Mouse (Mus musculus) midbrain, embryonic 12.5 days (tissue): ENCODE measurements at regions not wholly inside any gene's neighbourhood (a gene's known extent, or its start where the extent isn't known, plus 50 kb on each side); places are given as distances from the start of the nearest gene placed in this dataset.
A peak's percentile ranks its signal among the peaks of the same experiment; 100 is the strongest.

Experiments used
- ATAC-seq: fragments of 200-750 bp; cut with Nextera tagmentation; 2 replicates; pipeline ENCODE4 v1.8.0; 2017; ENCODE audit warnings: low read depth, moderate TSS enrichment, moderate library complexity; ENCODE audit not compliant: low FRiP score
- H3K27ac ChIP-seq: fragments of 300-500 bp; sonication (generic); replicated peaks from 2 replicates; pipeline ENCODE4 v1.5.1; 2016; ENCODE audit warnings: mild to moderate bottlenecking
- H3K27me3 ChIP-seq: fragments of 300-500 bp; sonication (generic); 2 replicates; pipeline ENCODE4 v1.6.1; 2016; ENCODE audit warnings: mild to moderate bottlenecking
- H3K36me3 ChIP-seq: fragments of 300-500 bp; sonication (generic); 2 replicates; pipeline ENCODE4 v1.6.1; 2016
- H3K4me1 ChIP-seq: fragments of 300-500 bp; sonication (generic); 2 replicates; pipeline ENCODE4 v1.6.1; 2016
- H3K4me2 ChIP-seq: fragments of 300-500 bp; sonication (generic); replicated peaks from 2 replicates; pipeline ENCODE4 v1.6.1; 2016; ENCODE audit warnings: mild to moderate bottlenecking, moderate library complexity
- H3K4me3 ChIP-seq: fragments of 300-500 bp; sonication (generic); 2 replicates; pipeline ENCODE4 v1.5.1; 2016; ENCODE audit warnings: mild to moderate bottlenecking
- H3K9ac ChIP-seq: fragments of 300-500 bp; sonication (generic); replicated peaks from 2 replicates; pipeline ENCODE4 v1.6.1; 2016; ENCODE audit warnings: mild to moderate bottlenecking, moderate library complexity
- H3K9me3 ChIP-seq: fragments of 300-500 bp; sonication (generic); 2 replicates; pipeline ENCODE4 v1.6.1; 2016; ENCODE audit warnings: mild to moderate bottlenecking
- WGBS: fragments of 180-500 bp; shearing (Covaris S2); methylation state at CpG from one replicate; pipeline ENCODE4 v1.1.7; 2016; 5-methylcytosine and 5-hydroxymethylcytosine counted together

DNA sequence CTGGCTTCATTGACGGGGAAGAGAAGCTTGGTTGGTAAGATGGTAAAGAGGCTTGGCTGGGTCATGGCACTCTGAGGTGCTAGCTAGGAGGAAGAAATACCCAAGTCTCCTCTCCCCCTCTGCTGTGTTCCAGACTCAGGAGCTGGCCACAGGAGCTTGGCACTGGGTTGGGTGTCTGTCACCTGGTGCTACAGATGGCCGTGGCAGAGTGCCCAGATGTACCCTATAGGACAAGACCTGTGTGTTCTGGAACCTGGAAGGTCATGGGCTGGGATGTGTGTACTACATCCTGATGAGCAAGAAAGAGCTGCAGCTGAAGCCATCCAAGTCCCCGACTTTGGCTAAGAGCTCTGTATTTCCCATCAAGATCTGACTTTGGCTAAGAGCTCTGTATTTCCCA lies 72.4 kb downstream of the Nupl2 start:
- no peak overlapping the region for H3K4me2 ChIP-seq
- H3K4me1 ChIP-seq, result no peaks in the 10 kb centered on the region
- H3K27me3 ChIP-seq, result 0 out of 2 replicates have a peak, but pooled peaks cover 4% of the 10 kb centered on the region
- H3K36me3 ChIP-seq, result no peaks in the 10 kb centered on the region
- H3K4me3 ChIP-seq, result no peak overlapping the region
- no peak overlapping the region for H3K9ac ChIP-seq
- no peak for ATAC-seq
- no peaks in the 10 kb centered on the region for H3K9me3 ChIP-seq
- 94% methylated on average over 3 of the region's 3 CpGs for WGBS
- no peak overlapping the region for H3K27ac ChIP-seq

GRCm38 (mm10) chr5:24239006-24239405 lies 74.2 kb downstream of the Nupl2 start:
- 71% methylated on average over 2 of the region's 2 CpGs for WGBS

GRCm38 (mm10) chr5:24244211-24244610 lies 79.4 kb downstream of the Nupl2 start:
- Histone ChIP-seq H3K4me2 (no peak overlapping the region), H3K27ac (no peak overlapping the region), H3K27me3 (no peaks in the 10 kb centered on the region), H3K4me1 (no peaks in the 10 kb centered on the region), H3K4me3 (no peak overlapping the region), H3K9ac (no peak overlapping the region), H3K36me3 (no peaks in the 10 kb centered on the region), H3K9me3 (no peaks in the 10 kb centered on the region)
- 90% methylated on average over 6 of the region's 6 CpGs for WGBS
- ATAC-seq, result no peak

More at GRCm38 (mm10) chr5:24239006-24239405, 74.2 kb downstream of the Nupl2 start:
- H3K4me1 ChIP-seq, result no peaks in the 10 kb centered on the region
- H3K36me3 ChIP-seq, result no peaks in the 10 kb centered on the region
- no peak overlapping the region for H3K4me3 ChIP-seq
- H3K9ac ChIP-seq, result no peak overlapping the region
- no peak overlapping the region for H3K4me2 ChIP-seq
- H3K9me3 ChIP-seq, result no peaks in the 10 kb centered on the region
- H3K27ac ChIP-seq, result no peak overlapping the region
- H3K27me3 ChIP-seq, result 0 out of 2 replicates have a peak, but pooled peaks cover 4% of the 10 kb centered on the region
- no peak for ATAC-seq

DNA sequence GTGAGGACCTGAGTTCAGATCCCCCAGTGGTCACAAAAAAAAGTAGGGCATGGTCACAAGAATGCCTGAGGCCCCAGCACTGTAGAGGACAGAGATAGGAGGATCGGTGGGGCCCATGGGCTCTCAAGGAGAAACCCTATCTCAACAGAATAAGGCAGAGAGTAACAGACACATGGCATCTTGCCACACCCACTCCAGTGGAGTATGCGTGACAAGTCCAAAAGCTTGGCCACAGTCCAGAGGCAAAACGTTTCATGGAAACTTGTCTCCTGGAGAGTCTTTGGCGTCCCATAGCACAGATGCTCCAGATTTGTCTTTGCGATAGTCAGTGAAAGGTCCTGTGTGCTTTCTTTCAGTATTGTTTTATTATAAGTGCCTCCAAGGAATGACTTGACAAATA lies 90.7 kb downstream of the Nupl2 start:
- ATAC-seq, result no peak
- Histone ChIP-seq H3K9me3 (no peaks in the 10 kb centered on the region), H3K27me3 (no peaks in the 10 kb centered on the region)

DNA sequence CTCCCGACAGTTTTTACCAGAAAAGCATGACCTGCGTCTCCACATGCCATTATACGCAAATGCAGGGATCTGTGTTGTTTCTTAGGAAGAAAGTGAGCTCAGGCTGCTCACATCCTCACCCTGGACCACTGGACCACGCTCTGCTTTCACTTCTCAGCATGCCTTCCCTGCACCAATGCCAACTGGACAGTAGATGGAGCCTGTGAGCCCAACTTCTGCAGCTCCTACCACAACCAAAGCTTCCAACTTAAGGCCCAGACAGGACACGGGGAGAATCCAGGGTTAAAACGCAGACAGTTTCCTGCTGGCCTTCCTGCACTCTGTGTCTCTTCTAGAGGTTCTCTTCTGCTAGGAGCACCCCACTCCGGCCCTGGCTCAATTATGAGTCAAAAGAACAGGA lies 90.3 kb downstream of the Kcnh2 start:
- WGBS, result 18% methylated on average over 7 of the region's 7 CpGs
- Histone ChIP-seq H3K4me1 (peaks cover 8% of the 10 kb centered on the region; the same call in 1 of the 2 replicates), H3K4me3 (no peak overlapping the region), H3K4me2 (no peak overlapping the region), H3K27me3 (no peaks in the 10 kb centered on the region), H3K36me3 (no peaks in the 10 kb centered on the region), H3K27ac (no peak overlapping the region), H3K9ac (no peak overlapping the region), H3K9me3 (no peaks in the 10 kb centered on the region)
- no peak for ATAC-seq

More for the DNA sequence above, 90.7 kb downstream of the Nupl2 start:
- H3K9ac ChIP-seq, result no peak overlapping the region
- WGBS, result 92% methylated on average over 5 of the region's 5 CpGs
- no peak overlapping the region for H3K4me3 ChIP-seq
- H3K4me1 ChIP-seq, result no peaks in the 10 kb centered on the region
- no peak overlapping the region for H3K27ac ChIP-seq
- no peak overlapping the region for H3K4me2 ChIP-seq
- no peaks in the 10 kb centered on the region for H3K36me3 ChIP-seq

GRCm38 (mm10) chr5:24262146-24262545 lies 89.3 kb downstream of the Kcnh2 start:
- no peak for ATAC-seq

DNA sequence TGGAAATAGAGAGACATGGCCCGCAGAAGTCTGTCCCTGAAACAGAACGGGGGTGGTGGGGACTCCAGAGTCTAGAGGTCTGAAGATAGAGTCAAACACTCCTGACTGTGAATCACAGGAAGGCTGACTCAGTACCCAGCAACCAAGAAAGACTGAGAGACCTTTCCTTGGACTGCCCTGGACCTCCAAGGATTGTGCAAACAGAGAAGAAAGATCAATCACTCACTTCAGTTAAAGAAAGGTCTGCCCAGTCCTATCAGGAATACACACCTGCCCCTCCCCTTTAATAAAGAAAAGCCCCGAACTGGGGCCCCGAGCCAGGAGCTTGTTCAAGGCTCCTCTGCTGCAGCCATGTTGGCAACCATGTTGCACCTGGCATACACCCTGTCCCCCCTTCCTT lies 87.3 kb downstream of the Kcnh2 start:
- no peak for ATAC-seq
- H3K4me3 ChIP-seq, result no peak overlapping the region
- H3K9ac ChIP-seq, result no peak overlapping the region
- no peaks in the 10 kb centered on the region for H3K36me3 ChIP-seq
- peaks cover 12% of the 10 kb centered on the region; the same call in 1 of the 2 replicates for H3K4me1 ChIP-seq
- no peak overlapping the region for H3K27ac ChIP-seq
- no peaks in the 10 kb centered on the region for H3K27me3 ChIP-seq
- 85% methylated on average over 4 of the region's 4 CpGs for WGBS
- H3K4me2 ChIP-seq, result no peak overlapping the region
- no peaks in the 10 kb centered on the region for H3K9me3 ChIP-seq

More at GRCm38 (mm10) chr5:24262146-24262545, 89.3 kb downstream of the Kcnh2 start:
- WGBS, result 10% methylated on average over 11 of the region's 11 CpGs
- no peak overlapping the region for H3K9ac ChIP-seq
- no peak overlapping the region for H3K4me3 ChIP-seq
- H3K4me1 ChIP-seq, result peaks cover 12% of the 10 kb centered on the region; the same call in 1 of the 2 replicates
- no peaks in the 10 kb centered on the region for H3K27me3 ChIP-seq
- no peak overlapping the region for H3K27ac ChIP-seq
- no peak overlapping the region for H3K4me2 ChIP-seq
- no peaks in the 10 kb centered on the region for H3K9me3 ChIP-seq
- no peaks in the 10 kb centered on the region for H3K36me3 ChIP-seq

DNA sequence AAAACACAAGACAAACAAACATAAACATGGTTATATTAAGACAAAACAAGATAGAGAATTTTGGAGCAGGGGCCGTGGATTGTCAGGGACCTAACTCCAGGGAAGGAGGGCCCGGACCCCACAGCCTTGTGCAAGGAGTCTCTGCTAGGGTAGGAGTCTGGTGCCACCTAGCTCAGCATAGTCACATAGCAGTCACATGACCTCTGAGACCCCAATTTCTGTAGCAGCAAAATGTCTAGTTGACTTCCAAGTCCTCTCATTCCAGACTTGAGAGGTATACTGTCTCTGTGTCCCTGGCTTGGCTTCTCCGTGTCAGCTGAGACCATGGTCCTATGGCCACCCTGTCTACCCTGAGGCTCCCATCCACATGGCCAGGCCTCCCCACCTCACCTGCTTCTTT lies 86.0 kb downstream of the Kcnh2 start:
- WGBS, result 87% methylated on average over 3 of the region's 3 CpGs
- no peaks in the 10 kb centered on the region for H3K36me3 ChIP-seq
- H3K9me3 ChIP-seq, result no peaks in the 10 kb centered on the region
- H3K9ac ChIP-seq, result no peak overlapping the region
- no peak overlapping the region for H3K4me3 ChIP-seq
- no peak overlapping the region for H3K27ac ChIP-seq
- no peak for ATAC-seq
- no peaks in the 10 kb centered on the region for H3K27me3 ChIP-seq
- no peak overlapping the region for H3K4me2 ChIP-seq
- H3K4me1 ChIP-seq, result peaks cover 12% of the 10 kb centered on the region; the same call in 1 of the 2 replicates

- Histone ChIP-seq H3K4me1 (peaks cover 12% of the 10 kb centered on the region; the same call in 1 of the 2 replicates), H3K9me3 (no peaks in the 10 kb centered on the region), H3K27ac (no peak overlapping the region), H3K4me3 (peak overlapping the region; percentile 21; the same call in 1 of the 2 replicates), H3K36me3 (no peaks in the 10 kb centered on the region), H3K4me2 (peak overlapping the region; percentile 50), H3K9ac (no peak overlapping the region), H3K27me3 (no peaks in the 10 kb centered on the region)
- WGBS, result 23% methylated on average over 16 of the region's 16 CpGs
- ATAC-seq, result peak; percentile 71; the same call in 1 of the 2 replicates
Measured at GRCm38 (mm10) chr5:24266344-24267295, 84.8 kb downstream of the Kcnh2 start.
